Mouse (Mus musculus) CH12.LX (cell line): ENCODE measurements around the gene Ctnna3.

Experiments used
- CHD1 ChIP-seq: IDR thresholded peaks from 2 replicates; pipeline ENCODE4 v1.6.1; 2012; ENCODE audit warnings: low read depth, low read length, improper control_type of control experiment, inconsistent platforms
- CHD2 ChIP-seq: IDR thresholded peaks from 2 replicates; pipeline ENCODE4 v1.6.1; 2011; ENCODE audit warnings: low read length, improper control_type of control experiment
- CTCF ChIP-seq, 2 experiments: IDR thresholded peaks in 1 of 2; conservative IDR thresholded peaks in 1 of 2; 2 replicates each; pipeline ENCODE4 v1.5.1; 2011 to 2012; ENCODE audit warnings: low read depth in 2 of 2, low read length in 2 of 2, improper control_type of control experiment in 1 of 2, inconsistent platforms in 1 of 2, mild to moderate bottlenecking in 1 of 2, moderate library complexity in 1 of 2
- E2F4 ChIP-seq: IDR thresholded peaks from 2 replicates; pipeline ENCODE4 v1.6.1; 2011; ENCODE audit warnings: low read depth, low read length, improper control_type of control experiment; ENCODE audit not compliant: insufficient replicate concordance
- ELF1 ChIP-seq: IDR thresholded peaks from 2 replicates; pipeline ENCODE4 v1.6.1; 2014; ENCODE audit warnings: low read depth, mild to moderate bottlenecking, inconsistent platforms, low read length, improper control_type of control experiment
- MAFK ChIP-seq: IDR thresholded peaks from 2 replicates; pipeline ENCODE4 v1.6.1; 2011; ENCODE audit warnings: low read length, improper control_type of control experiment; ENCODE audit not compliant: insufficient replicate concordance
- UBTF ChIP-seq: IDR thresholded peaks from 2 replicates; pipeline ENCODE4 v1.6.1; 2012; ENCODE audit warnings: low read depth, mild to moderate bottlenecking, inconsistent platforms, low read length, improper control_type of control experiment, moderate library complexity
- ZC3H11A ChIP-seq: IDR thresholded peaks from 2 replicates; pipeline ENCODE4 v1.6.1; 2012; ENCODE audit warnings: low read depth, mild to moderate bottlenecking, inconsistent platforms, low read length, improper control_type of control experiment
- ZKSCAN1 ChIP-seq: IDR thresholded peaks from 2 replicates; pipeline ENCODE4 v1.6.1; 2012; ENCODE audit warnings: low read depth, inconsistent platforms, low read length, improper control_type of control experiment, borderline replicate concordance

DNA sequence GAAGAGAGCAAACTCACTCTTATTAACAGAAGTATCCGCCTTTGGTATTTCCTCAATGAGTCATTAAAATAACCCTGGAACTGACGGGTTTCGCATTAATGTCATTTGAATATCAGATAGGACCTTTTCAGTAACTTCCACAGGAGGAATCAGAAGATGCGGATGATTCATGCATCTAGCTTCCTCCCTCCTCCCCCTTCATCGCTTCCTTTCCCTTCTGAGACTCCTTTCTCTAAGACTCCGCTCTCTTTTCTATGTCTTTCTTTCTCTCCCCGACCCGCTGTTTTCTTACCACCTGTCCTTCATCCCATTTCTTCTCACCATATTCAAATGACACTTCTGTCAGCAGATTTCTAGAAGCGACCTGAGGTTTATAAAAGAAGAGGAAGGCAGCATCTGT is 572.1 kb downstream of the Ctnna3 start:
- TF ChIP-seq CTCF (conservative IDR thresholded peaks at IDR 0.05 in 1 of 2, IDR thresholded peaks at IDR 0.05 in 1 of 2; ENCODE audit: low read depth in 2 of 2, low read length in 2 of 2) = no peak
- TF ChIP-seq MAFK = no peak
- no peak for TF ChIP-seq CHD2
- no peak for TF ChIP-seq UBTF
- no peak for TF ChIP-seq ZC3H11A
- TF ChIP-seq CHD1 = no peak
- TF ChIP-seq ZKSCAN1 = no peak
- no peak for TF ChIP-seq E2F4
- TF ChIP-seq ELF1 = no peak
